Mouse (Mus musculus): ENCODE measurements around the gene Smim6. TPM values are rescaled to one million over a fixed set of nuclear protein-coding genes. Genes with fewer than 3 reads are reported as not detected.
A peak's percentile ranks its signal among the peaks of the same experiment; 100 is the strongest.

The Smim6 gene
- polyA plus RNA-seq (2015; fragmentation: Nextera tagmentation; extraction: Ambion mirVana) = 40.9 and 43.0 TPM in 2 replicates

GRCm38 (mm10) chr11:115911632-115912376 is at the start of gene Smim6:
TSS of gene Smim6 (plus strand) at chr11:115912017.
- ATAC-seq (ENCODE audit: insufficient read depth, low FRiP score, low read depth) = peak; percentile 87
- WGBS = 60% methylated on average over 11 of the region's 11 CpGs
- peak within 1 kb of the TSS; percentile 32 for H3K4me2 ChIP-seq
- no peaks in the 10 kb centered on the region for H3K9me3 ChIP-seq
- H3K36me3 ChIP-seq = no peaks in the 10 kb centered on the region
- H3K9ac ChIP-seq = no peak within 1 kb of the TSS
- peak within 1 kb of the TSS; percentile 18 for H3K4me3 ChIP-seq (replicated peaks)
- H3K27ac ChIP-seq = peak within 1 kb of the TSS; percentile 89
- H3K4me1 ChIP-seq = no peaks in the 10 kb centered on the region
- no peaks in the 10 kb centered on the region for H3K27me3 ChIP-seq (replicated peaks)

GRCm38 (mm10) chr11:115863895-115864294 is 47.9 kb upstream of the Smim6 start:
- Histone ChIP-seq H3K4me3 (replicated peaks) (no peak overlapping the region), H3K27me3 (replicated peaks) (peaks cover 26% of the 10 kb centered on the region), H3K4me1 (peaks cover 7% of the 10 kb centered on the region), H3K27ac (no peak overlapping the region), H3K36me3 (no peaks in the 10 kb centered on the region), H3K9me3 (no peaks in the 10 kb centered on the region), H3K9ac (no peak overlapping the region), H3K4me2 (no peak overlapping the region)
- ATAC-seq (ENCODE audit: insufficient read depth, low FRiP score, low read depth) = no peak
- 84% methylated on average over 8 of the region's 8 CpGs for WGBS

DNA sequence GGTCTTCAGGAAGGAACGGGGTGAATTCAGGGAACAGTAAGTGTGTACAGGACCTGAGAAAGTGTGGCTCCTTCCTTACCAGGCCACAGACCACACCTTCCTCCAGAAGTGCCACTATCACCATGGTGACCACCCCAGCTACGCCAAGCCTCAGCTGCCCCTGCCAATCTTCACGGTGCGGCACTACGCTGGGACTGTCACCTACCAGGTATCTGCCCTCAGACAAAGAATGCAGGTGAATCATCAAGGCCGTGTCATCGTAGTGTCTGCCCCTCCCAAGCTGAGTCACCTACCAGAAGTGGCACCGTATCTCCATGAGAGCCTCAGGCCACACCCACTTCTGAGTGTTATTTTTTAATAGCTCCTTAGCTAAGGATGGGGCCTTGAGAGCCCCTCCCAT is 42.4 kb upstream of the Smim6 start:
- peak; percentile 33; the same call in 1 of the 2 replicates for ATAC-seq (ENCODE audit: insufficient read depth, low FRiP score, low read depth)
- Histone ChIP-seq H3K4me1 (peaks cover 3% of the 10 kb centered on the region; the same call in 1 of the 2 replicates), H3K36me3 (no peaks in the 10 kb centered on the region), H3K9me3 (no peaks in the 10 kb centered on the region), H3K4me2 (no peak overlapping the region), H3K27me3 (replicated peaks) (no peaks in the 10 kb centered on the region), H3K27ac (peak overlapping the region; percentile 40; the same call in 1 of the 2 replicates), H3K9ac (no peak overlapping the region), H3K4me3 (replicated peaks) (no peak overlapping the region)
- 63% methylated on average over 8 of the region's 8 CpGs for WGBS

DNA sequence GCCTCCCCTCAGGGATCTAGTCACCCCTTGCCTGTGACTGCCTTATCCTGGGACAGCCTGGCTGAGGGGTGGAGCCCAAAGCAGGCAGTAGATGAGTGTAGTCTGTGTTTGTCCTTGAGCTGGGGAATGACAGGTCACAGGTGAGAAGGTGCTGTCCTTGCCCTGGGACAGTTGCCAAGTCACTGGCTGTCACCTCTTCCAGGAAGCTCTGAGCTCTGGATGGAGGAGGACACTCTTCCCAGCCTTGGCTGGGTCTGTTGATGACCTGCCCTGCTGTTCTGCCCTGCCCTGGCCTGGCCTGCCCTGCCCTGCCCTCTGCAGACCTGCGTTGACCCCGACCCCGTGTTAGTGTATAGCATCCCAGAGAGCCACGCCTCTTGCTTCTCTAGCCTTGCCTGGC is 39.4 kb upstream of the Smim6 start:
- Histone ChIP-seq H3K4me1 (peaks cover 7% of the 10 kb centered on the region; the same call in 1 of the 2 replicates), H3K27ac (no peak overlapping the region), H3K36me3 (no peaks in the 10 kb centered on the region), H3K9me3 (no peaks in the 10 kb centered on the region), H3K9ac (no peak overlapping the region), H3K4me2 (no peak overlapping the region), H3K4me3 (replicated peaks) (no peak overlapping the region), H3K27me3 (replicated peaks) (no peaks in the 10 kb centered on the region)
- ATAC-seq (ENCODE audit: insufficient read depth, low FRiP score, low read depth) = no peak
- WGBS = 46% methylated on average over 4 of the region's 4 CpGs

- Histone ChIP-seq H3K4me2 (no peak overlapping the region), H3K4me3 (replicated peaks) (no peak overlapping the region), H3K27ac (no peak overlapping the region), H3K4me1 (peaks cover 7% of the 10 kb centered on the region; the same call in 1 of the 2 replicates), H3K9me3 (no peaks in the 10 kb centered on the region), H3K36me3 (no peaks in the 10 kb centered on the region), H3K9ac (no peak overlapping the region), H3K27me3 (replicated peaks) (no peaks in the 10 kb centered on the region)
- no peak for ATAC-seq (ENCODE audit: insufficient read depth, low FRiP score, low read depth)
- 88% methylated on average over 3 of the region's 3 CpGs for WGBS
Measured at GRCm38 (mm10) chr11:115875935-115876334, 35.9 kb upstream of the Smim6 start.

- 82% methylated on average over 5 of the region's 5 CpGs for WGBS
- no peaks in the 10 kb centered on the region for H3K27me3 ChIP-seq (replicated peaks)
- 0 out of 2 replicates have a peak overlapping the region, but pooled peaks have one; percentile 2 for H3K27ac ChIP-seq
- H3K4me2 ChIP-seq = no peak overlapping the region
- H3K9me3 ChIP-seq = no peaks in the 10 kb centered on the region
- H3K9ac ChIP-seq = no peak overlapping the region
- no peak overlapping the region for H3K4me3 ChIP-seq (replicated peaks)
- H3K4me1 ChIP-seq = peaks cover 7% of the 10 kb centered on the region; the same call in 1 of the 2 replicates
- no peaks in the 10 kb centered on the region for H3K36me3 ChIP-seq
- no peak for ATAC-seq (ENCODE audit: insufficient read depth, low FRiP score, low read depth)
Measured at GRCm38 (mm10) chr11:115876438-115876837, 35.4 kb upstream of the Smim6 start.

DNA sequence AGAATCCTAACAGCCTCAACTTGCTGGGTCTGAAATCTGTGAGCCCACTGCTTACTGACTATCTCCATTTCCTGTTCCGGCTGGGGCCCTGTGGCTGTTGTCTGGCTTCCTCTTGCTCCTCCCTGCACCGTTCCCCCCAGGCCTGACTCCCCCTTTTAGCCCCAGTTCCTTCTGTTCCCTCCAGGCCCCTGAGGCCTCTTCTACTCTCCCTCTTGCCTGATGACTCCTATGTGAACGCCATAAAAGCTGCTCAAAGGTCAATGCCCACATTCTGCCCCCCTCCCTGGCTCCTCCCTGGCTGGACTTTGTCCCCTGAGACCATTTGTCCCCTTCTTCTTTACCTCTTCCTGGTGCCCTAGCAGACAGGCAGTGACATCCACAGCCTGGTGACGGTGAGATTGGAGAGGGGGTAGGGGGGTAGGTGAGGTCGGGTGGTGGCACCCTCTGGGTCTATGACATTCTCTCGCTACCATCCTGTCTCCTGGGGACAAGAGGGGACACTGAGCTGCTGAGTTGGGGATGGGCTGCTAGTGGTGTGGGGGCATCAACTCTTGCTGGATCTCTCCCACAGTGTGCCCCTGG is 34.6 kb upstream of the Smim6 start:
- Histone ChIP-seq H3K9ac (no peak overlapping the region), H3K27me3 (replicated peaks) (no peaks in the 10 kb centered on the region), H3K9me3 (no peaks in the 10 kb centered on the region), H3K4me1 (peaks cover 7% of the 10 kb centered on the region; the same call in 1 of the 2 replicates), H3K36me3 (no peaks in the 10 kb centered on the region), H3K4me3 (replicated peaks) (peak overlapping the region; percentile 8; the same call in 1 of the 2 replicates), H3K4me2 (0 out of 2 replicates have a peak overlapping the region, but pooled peaks have one; percentile 27), H3K27ac (peak overlapping the region; percentile 18; the same call in 1 of the 2 replicates)
- WGBS = 42% methylated on average over 6 of the region's 6 CpGs
- peak; percentile 38 for ATAC-seq (ENCODE audit: insufficient read depth, low FRiP score, low read depth)

DNA sequence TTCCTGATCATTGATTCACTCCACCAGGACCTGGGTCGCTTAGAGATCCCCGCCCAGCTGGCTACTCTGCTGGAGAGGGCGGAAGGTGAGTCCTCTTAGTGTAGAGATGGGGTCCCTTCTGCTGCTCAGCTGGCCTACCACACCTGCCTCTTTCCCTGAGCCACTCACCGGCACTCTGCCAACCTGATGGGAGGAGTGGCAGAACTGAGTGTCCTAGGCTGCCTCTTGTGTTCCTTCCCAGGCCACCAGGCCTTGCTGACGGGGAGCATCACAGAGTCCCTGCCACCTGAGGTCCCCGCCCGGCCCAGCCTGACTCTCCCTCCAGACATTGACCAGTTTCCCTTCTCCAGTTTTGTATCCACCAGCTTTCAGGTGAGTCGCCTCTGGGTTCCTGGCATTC is 33.7 kb upstream of the Smim6 start:
- 0 out of 2 replicates have a peak, but pooled peaks have one; percentile 17 for ATAC-seq (ENCODE audit: insufficient read depth, low FRiP score, low read depth)
- Histone ChIP-seq H3K9ac (no peak overlapping the region), H3K4me2 (0 out of 2 replicates have a peak overlapping the region, but pooled peaks have one; percentile 10)

GRCm38 (mm10) chr11:115881002-115881401 is 30.8 kb upstream of the Smim6 start:
- no peak overlapping the region for H3K4me3 ChIP-seq (replicated peaks)
- H3K27ac ChIP-seq = no peak overlapping the region
- H3K4me2 ChIP-seq = no peak overlapping the region
- WGBS = 26% methylated on average over 5 of the region's 5 CpGs
- 0 out of 2 replicates have a peak, but pooled peaks cover 4% of the 10 kb centered on the region for H3K4me1 ChIP-seq
- 0 out of 2 replicates have a peak, but pooled peaks cover 3% of the 10 kb centered on the region for H3K27me3 ChIP-seq (replicated peaks)
- no peaks in the 10 kb centered on the region for H3K36me3 ChIP-seq
- ATAC-seq (ENCODE audit: insufficient read depth, low FRiP score, low read depth) = no peak
- no peak overlapping the region for H3K9ac ChIP-seq
- no peaks in the 10 kb centered on the region for H3K9me3 ChIP-seq

More for the DNA sequence above, 33.7 kb upstream of the Smim6 start:
- Histone ChIP-seq H3K27me3 (replicated peaks) (0 out of 2 replicates have a peak, but pooled peaks cover 3% of the 10 kb centered on the region), H3K4me1 (0 out of 2 replicates have a peak, but pooled peaks cover 4% of the 10 kb centered on the region), H3K4me3 (replicated peaks) (peak overlapping the region; percentile 8; the same call in 1 of the 2 replicates), H3K36me3 (no peaks in the 10 kb centered on the region), H3K9me3 (no peaks in the 10 kb centered on the region), H3K27ac (0 out of 2 replicates have a peak overlapping the region, but pooled peaks have one; percentile 35)
- 72% methylated on average over 8 of the region's 8 CpGs for WGBS

DNA sequence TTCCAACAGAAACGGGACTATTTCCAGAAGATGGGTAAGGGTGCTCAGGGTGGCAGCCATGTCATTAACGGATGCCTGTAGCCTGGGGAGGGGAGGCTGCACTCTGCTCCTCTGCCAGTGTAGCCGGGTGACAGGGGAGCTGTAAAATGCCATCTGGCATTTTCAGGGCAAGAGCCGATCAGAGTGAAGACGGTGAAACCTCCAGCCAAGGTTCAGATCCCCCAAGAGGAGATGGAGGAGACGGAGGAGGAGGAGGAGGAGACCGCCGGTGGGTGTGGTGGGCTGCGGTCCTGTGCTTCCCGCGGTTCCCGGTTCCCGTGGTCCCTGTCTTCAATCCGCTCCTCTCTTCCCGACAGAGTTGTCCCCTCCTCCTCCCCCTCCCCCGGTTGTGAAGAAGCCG is 28.6 kb upstream of the Smim6 start:
- H3K27me3 ChIP-seq (replicated peaks) = 0 out of 2 replicates have a peak, but pooled peaks cover 3% of the 10 kb centered on the region
- no peak overlapping the region for H3K27ac ChIP-seq
- WGBS = 26% methylated on average over 16 of the region's 17 CpGs
- H3K4me2 ChIP-seq = no peak overlapping the region
- no peak overlapping the region for H3K4me3 ChIP-seq (replicated peaks)
- no peak for ATAC-seq (ENCODE audit: insufficient read depth, low FRiP score, low read depth)
- H3K9ac ChIP-seq = no peak overlapping the region
- H3K4me1 ChIP-seq = no peaks in the 10 kb centered on the region
- no peaks in the 10 kb centered on the region for H3K9me3 ChIP-seq
- no peaks in the 10 kb centered on the region for H3K36me3 ChIP-seq

GRCm38 (mm10) chr11:115884361-115884760 is 27.5 kb upstream of the Smim6 start:
- no peak overlapping the region for H3K4me2 ChIP-seq
- WGBS = 87% methylated on average over 3 of the region's 3 CpGs
- H3K9me3 ChIP-seq = no peaks in the 10 kb centered on the region
- 0 out of 2 replicates have a peak, but pooled peaks cover 3% of the 10 kb centered on the region for H3K27me3 ChIP-seq (replicated peaks)
- no peak overlapping the region for H3K4me3 ChIP-seq (replicated peaks)
- H3K4me1 ChIP-seq = no peaks in the 10 kb centered on the region
- H3K9ac ChIP-seq = no peak overlapping the region
- ATAC-seq (ENCODE audit: insufficient read depth, low FRiP score, low read depth) = no peak
- no peak overlapping the region for H3K27ac ChIP-seq
- no peaks in the 10 kb centered on the region for H3K36me3 ChIP-seq

GRCm38 (mm10) chr11:115885281-115885680 is 26.5 kb upstream of the Smim6 start:
- Histone ChIP-seq H3K9ac (no peak overlapping the region), H3K36me3 (no peaks in the 10 kb centered on the region), H3K4me1 (no peaks in the 10 kb centered on the region), H3K27ac (no peak overlapping the region), H3K4me2 (no peak overlapping the region), H3K4me3 (replicated peaks) (no peak overlapping the region), H3K27me3 (replicated peaks) (0 out of 2 replicates have a peak, but pooled peaks cover 3% of the 10 kb centered on the region), H3K9me3 (no peaks in the 10 kb centered on the region)
- no peak for ATAC-seq (ENCODE audit: insufficient read depth, low FRiP score, low read depth)
- 73% methylated on average over 11 of the region's 11 CpGs for WGBS

Measured in stomach, embryonic 15.5 days (tissue).